Mouse (Mus musculus): ENCODE results near the gene Fam210b. TPM values are rescaled to one million over a fixed set of nuclear protein-coding genes. Genes with fewer than 3 reads are reported as not detected.

The Fam210b gene
- total RNA-seq, 4 experiments from 2014 or later: 5.4 to 6.8 (median 6.1) TPM

DNA sequence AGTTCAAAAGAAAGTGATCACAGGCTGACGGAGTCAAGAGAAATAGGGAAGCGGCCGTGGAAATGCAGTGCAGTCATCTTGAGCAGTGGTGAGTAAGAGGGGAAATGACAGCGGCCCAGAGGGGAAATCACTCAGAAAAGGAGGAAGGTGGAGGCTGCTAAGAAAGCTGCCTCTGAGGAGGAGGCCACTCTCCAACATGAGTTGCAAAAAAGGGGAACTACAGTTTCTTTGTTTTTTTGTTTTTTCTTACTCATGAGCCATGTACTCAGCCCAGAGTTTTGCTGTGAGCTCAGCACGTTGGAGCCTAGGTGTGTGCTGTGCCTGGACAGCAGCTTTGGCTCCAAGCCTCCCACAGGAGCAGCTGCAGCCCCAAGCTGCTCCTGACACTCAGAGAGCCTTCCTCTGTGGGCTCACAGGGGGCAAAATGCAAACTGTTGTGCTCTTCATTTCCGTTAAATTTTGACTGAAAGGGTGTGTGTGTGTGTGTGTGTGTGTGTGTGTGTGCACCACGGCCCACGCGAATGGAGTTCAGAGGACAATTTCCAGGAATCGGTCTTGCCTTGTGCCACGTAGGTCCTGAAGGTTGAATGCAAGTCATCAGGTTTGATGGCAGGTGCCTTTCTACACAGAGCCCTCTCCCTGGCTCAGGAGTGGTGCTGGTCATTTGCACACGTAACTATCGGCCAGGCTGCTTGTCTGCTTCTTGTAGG, 55.9 kb downstream of the Fam210b start:
- DNase-seq (ENCODE audit: low spot score in 2 of 2): no peak

DNA sequence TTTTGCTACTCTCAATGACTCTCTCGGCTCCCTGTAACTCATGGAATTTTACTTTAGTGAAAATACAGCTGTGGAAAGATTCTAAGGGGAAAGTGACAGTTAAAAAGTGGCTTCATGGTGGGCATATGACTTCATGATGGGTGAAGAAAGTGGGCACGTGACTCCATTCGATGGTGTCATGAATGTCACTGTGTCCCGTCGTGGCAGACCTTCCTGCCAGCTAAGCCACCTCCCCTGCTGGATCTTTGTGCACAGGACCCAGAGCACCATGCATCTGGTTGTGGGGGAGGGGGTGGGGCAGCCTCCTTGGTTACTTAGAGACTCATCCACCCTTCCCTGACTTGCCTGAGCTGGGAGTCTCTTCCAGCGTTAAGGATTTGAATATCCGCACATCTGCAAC, 58.9 kb downstream of the Fam210b start:
- no peak for DNase-seq (ENCODE audit: low spot score in 2 of 2)

DNA sequence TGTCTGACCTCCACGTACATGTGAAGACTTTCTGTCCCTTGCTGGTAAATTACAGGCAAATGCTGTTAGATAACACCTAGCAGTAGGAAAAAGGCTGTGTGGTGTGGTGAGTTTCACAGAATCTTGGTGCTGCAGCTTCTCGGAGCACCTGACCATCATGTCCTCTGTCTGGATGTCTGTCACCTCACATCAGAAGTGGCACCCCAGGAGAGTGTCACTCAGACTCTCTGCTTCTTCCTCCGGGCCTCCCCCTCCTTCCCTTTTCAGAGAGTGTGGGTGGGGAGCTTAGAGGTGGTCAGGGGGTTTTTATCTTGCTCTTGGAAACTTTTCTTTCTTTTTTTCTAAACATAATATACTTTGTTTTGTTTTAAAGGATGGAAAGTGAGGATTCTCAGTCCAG, 59.6 kb downstream of the Fam210b start:
- DNase-seq (ENCODE audit: low spot score in 2 of 2): no peak

Other genes starting within 250 kb of the Fam210b start
- gene Mc3r, start 97.1 kb upstream of the Fam210b start, total RNA-seq (2022): not detected
- 10 to 100 TPM in 2 of 4 experiments, 1 to 10 TPM in 2; 6.3 to 16.2 (median 11.4) TPM for gene Aurka, start 25.0 kb downstream of the Fam210b start, total RNA-seq (2022)
- gene Cstf1, start 25.1 kb downstream of the Fam210b start, total RNA-seq (2022): 10 to 100 TPM; 16.6 to 20.2 (median 19.3) TPM
- gene Cass4, start 48.2 kb downstream of the Fam210b start, total RNA-seq (2022): under 1 TPM; 0.10 to 0.40 (median 0.21) TPM
- gene Rtf2, start 95.0 kb downstream of the Fam210b start, total RNA-seq (2022): 10 to 100 TPM; 24.4 to 30.5 (median 27.4) TPM
- gene Gcnt7, start 113.0 kb downstream of the Fam210b start, total RNA-seq (2022): not detected
- gene Fam209, start 127.0 kb downstream of the Fam210b start, total RNA-seq (2022): 1 to 10 TPM in 1 of 4 experiments, not detected in 3; 1.0 TPM
- not detected for gene Tfap2c, start 204.0 kb downstream of the Fam210b start, total RNA-seq (2022)

All from gastrocnemius, adult 8-10 months (tissue).